Mouse (Mus musculus) midbrain, embryonic 14.5 days (tissue): ENCODE measurements at regions not wholly inside any gene's neighbourhood (a gene's known extent, or its start where the extent isn't known, plus 50 kb on each side); places are given as distances from the start of the nearest gene placed in this dataset.

Experiments
- ATAC-seq: fragments of 200-750 bp; cut with Nextera tagmentation; 2 replicates; pipeline ENCODE4 v1.8.0; 2017; ENCODE audit warnings: moderate number of reproducible peaks, moderate library complexity; ENCODE audit not compliant: low FRiP score, low TSS enrichment
- DNase-seq: peaks from one replicate; pipeline ENCODE4 v3.0.0-alpha.2; 2015
- H3K27ac ChIP-seq: fragments of 300-500 bp; sonication (generic); replicated peaks from 2 replicates; pipeline ENCODE4 v1.5.1; 2014; ENCODE audit warnings: mild to moderate bottlenecking, low read depth, low read length, moderate library complexity
- H3K27me3 ChIP-seq: fragments of 300-500 bp; sonication (generic); 2 replicates; pipeline ENCODE4 v1.6.1; 2014; ENCODE audit warnings: low read length, control low read depth, mixed read lengths; ENCODE audit not compliant: control insufficient read depth, insufficient read depth
- H3K36me3 ChIP-seq: fragments of 300-500 bp; sonication (generic); 2 replicates; pipeline ENCODE4 v1.6.1; 2014; ENCODE audit warnings: low read length, control low read depth; ENCODE audit not compliant: control insufficient read depth, insufficient read depth
- H3K4me1 ChIP-seq: fragments of 300-500 bp; sonication (generic); 2 replicates; pipeline ENCODE4 v1.6.1; 2014; ENCODE audit warnings: mild to moderate bottlenecking, antibody characterized with exemption, low read length, control low read depth; ENCODE audit not compliant: control insufficient read depth, insufficient read depth
- H3K4me2 ChIP-seq: fragments of 300-500 bp; sonication (generic); 2 replicates; pipeline ENCODE4 v1.6.1; 2014; ENCODE audit warnings: mild to moderate bottlenecking, low read length, moderate library complexity
- H3K4me3 ChIP-seq: fragments of 300-500 bp; sonication (generic); replicated peaks from 2 replicates; pipeline ENCODE4 v1.5.1; 2014; ENCODE audit warnings: low read depth, low read length
- H3K9ac ChIP-seq: fragments of 300-500 bp; sonication (generic); replicated peaks from 2 replicates; pipeline ENCODE4 v1.6.1; 2014; ENCODE audit warnings: mild to moderate bottlenecking, low read length, moderate library complexity
- H3K9me3 ChIP-seq: fragments of 300-500 bp; sonication (generic); 2 replicates; pipeline ENCODE4 v1.6.1; 2016; ENCODE audit warnings: low read length, control low read depth, mixed read lengths; ENCODE audit not compliant: control insufficient read depth
- WGBS: fragments of 180-500 bp; shearing (Covaris S2); extraction: QIAGEN DNeasy Blood & Tissue Kit; methylation state at CpG from one replicate; pipeline ENCODE4 v1.1.7; 2014; 5-methylcytosine and 5-hydroxymethylcytosine counted together

DNA sequence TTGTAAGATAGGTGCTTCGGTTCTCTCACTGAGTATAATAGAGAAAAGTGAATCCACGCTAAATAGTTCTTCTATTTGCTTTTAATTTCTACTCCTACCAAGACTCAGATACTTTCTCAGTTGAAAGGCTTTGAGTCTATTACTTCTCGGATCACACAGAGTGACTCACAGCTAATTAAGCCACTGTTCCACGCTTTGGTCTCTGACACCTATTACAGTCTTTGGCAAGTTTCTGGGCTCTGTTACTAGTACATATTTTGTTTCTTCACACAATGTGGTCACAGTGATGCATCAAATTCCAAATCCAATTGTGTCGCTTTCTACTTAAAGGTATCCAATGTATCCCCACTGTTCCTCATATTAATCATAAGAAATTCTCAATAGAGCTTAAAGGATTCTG is 276.5 kb downstream of the Fam84b start:
- no peak for DNase-seq

GRCm38 (mm10) chr15:60566267-60566666 is 287.3 kb downstream of the Fam84b start:
- WGBS = 97% methylated on average over 3 of the region's 3 CpGs
- 0 out of 2 replicates have a peak, but pooled peaks cover 4% of the 10 kb centered on the region for H3K4me1 ChIP-seq
- DNase-seq = no peak
- H3K4me2 ChIP-seq = no peak overlapping the region
- no peaks in the 10 kb centered on the region for H3K36me3 ChIP-seq
- no peak for ATAC-seq
- H3K27me3 ChIP-seq = no peaks in the 10 kb centered on the region
- H3K27ac ChIP-seq = no peak overlapping the region
- no peak overlapping the region for H3K4me3 ChIP-seq
- no peak overlapping the region for H3K9ac ChIP-seq
- H3K9me3 ChIP-seq = no peaks in the 10 kb centered on the region

More for the DNA sequence above, 276.5 kb downstream of the Fam84b start:
- no peak overlapping the region for H3K27ac ChIP-seq
- 83% methylated on average over 5 of the region's 5 CpGs for WGBS
- no peak overlapping the region for H3K4me3 ChIP-seq
- no peaks in the 10 kb centered on the region for H3K4me1 ChIP-seq
- no peaks in the 10 kb centered on the region for H3K27me3 ChIP-seq
- H3K9ac ChIP-seq = no peak overlapping the region
- no peaks in the 10 kb centered on the region for H3K9me3 ChIP-seq
- no peak for ATAC-seq
- no peak overlapping the region for H3K4me2 ChIP-seq
- H3K36me3 ChIP-seq = no peaks in the 10 kb centered on the region

- 18% methylated on average over 2 of the region's 2 CpGs for WGBS
- H3K9ac ChIP-seq = no peak overlapping the region
- no peak overlapping the region for H3K27ac ChIP-seq
- H3K9me3 ChIP-seq = no peaks in the 10 kb centered on the region
- no peak overlapping the region for H3K4me3 ChIP-seq
- no peaks in the 10 kb centered on the region for H3K27me3 ChIP-seq
- H3K4me1 ChIP-seq = 0 out of 2 replicates have a peak, but pooled peaks cover 4% of the 10 kb centered on the region
- H3K4me2 ChIP-seq = no peak overlapping the region
- DNase-seq (peak; percentile 31), ATAC-seq (peak; percentile 37; the same call in 1 of the 2 replicates)
- no peaks in the 10 kb centered on the region for H3K36me3 ChIP-seq
These were observed 288.6 kb downstream of the Fam84b start for GRCm38 (mm10) chr15:60565017-60565416.

- H3K4me1 ChIP-seq = no peaks in the 10 kb centered on the region
- H3K4me2 ChIP-seq = no peak overlapping the region
- ATAC-seq (no peak), DNase-seq (no peak)
- H3K9me3 ChIP-seq = no peaks in the 10 kb centered on the region
- 54% methylated on average over 1 of the region's 1 CpGs for WGBS
- no peak overlapping the region for H3K4me3 ChIP-seq
- no peak overlapping the region for H3K27ac ChIP-seq
- H3K27me3 ChIP-seq = no peaks in the 10 kb centered on the region
- H3K9ac ChIP-seq = no peak overlapping the region
- no peaks in the 10 kb centered on the region for H3K36me3 ChIP-seq
These were observed 292.9 kb downstream of the Fam84b start for GRCm38 (mm10) chr15:60560641-60561040.

DNA sequence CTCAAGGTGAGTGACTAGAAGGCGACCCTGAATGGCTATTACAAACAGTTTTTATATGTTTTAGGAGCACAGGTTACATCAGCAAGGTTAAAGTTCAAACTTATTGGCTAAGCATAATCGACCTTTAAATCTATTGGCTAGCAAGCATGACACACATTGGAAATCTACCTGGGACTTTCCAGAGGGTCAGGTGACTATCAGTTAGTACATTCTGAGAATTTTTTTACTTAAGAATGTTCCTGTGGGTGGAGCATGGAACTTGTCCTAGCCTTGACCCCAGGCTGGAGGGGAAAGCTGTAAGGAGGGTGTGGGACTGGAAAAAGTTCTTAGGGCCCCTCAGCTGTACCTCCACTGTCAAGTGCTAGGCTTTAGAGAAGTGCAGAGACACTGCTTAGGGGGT is 297.9 kb downstream of the Fam84b start:
- no peaks in the 10 kb centered on the region for H3K27me3 ChIP-seq

DNA sequence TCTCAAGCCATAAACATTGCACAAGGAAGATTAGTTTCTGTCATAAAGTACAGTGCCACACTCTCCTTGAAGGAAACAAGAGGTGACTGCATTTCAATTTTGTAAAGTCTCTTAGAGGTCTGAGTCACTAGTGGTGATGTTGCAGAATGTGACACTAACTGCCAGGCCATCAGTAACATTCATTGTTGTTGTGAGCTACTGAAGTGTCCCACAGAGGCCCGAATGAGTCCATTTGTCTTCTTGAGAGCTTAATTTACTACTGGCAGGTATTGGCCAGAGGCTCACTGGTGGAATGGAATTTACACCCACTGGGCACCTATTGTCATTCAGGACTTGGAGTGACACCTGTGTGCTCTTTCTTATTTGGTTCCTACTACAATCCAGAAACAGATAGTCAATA is 299.0 kb downstream of the Fam84b start:
- Histone ChIP-seq H3K27ac (no peak overlapping the region), H3K4me1 (no peaks in the 10 kb centered on the region), H3K27me3 (no peaks in the 10 kb centered on the region), H3K4me3 (no peak overlapping the region), H3K36me3 (no peaks in the 10 kb centered on the region), H3K4me2 (no peak overlapping the region), H3K9ac (no peak overlapping the region), H3K9me3 (no peaks in the 10 kb centered on the region)
- 27% methylated on average over 1 of the region's 1 CpGs for WGBS
- no peak for ATAC-seq
- DNase-seq = no peak

More for the DNA sequence above, 297.9 kb downstream of the Fam84b start:
- no peak overlapping the region for H3K4me3 ChIP-seq
- ATAC-seq (no peak), DNase-seq (no peak)
- WGBS = 87% methylated on average over 2 of the region's 2 CpGs
- no peak overlapping the region for H3K27ac ChIP-seq
- H3K9ac ChIP-seq = no peak overlapping the region
- H3K4me2 ChIP-seq = no peak overlapping the region
- H3K4me1 ChIP-seq = no peaks in the 10 kb centered on the region
- H3K36me3 ChIP-seq = no peaks in the 10 kb centered on the region
- H3K9me3 ChIP-seq = no peaks in the 10 kb centered on the region

DNA sequence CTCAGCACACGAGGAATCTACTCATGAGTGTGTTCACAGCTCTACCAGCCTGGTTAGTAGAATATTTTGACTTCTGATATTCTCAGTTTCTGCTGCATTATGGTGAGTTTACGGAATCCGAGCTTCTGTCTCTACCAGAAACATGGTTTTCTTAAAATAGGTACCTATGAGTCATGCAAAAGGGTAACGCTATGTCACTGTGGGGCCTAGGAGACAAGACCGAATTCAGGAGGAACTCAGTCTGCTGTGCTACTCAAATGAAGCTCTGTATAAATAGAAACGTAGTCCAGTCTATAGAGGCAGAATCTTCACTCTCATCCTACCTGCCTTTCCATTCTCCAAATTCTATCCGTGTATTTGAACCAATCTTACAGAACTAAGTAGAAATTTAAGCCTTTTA is 305.5 kb downstream of the Fam84b start:
- 91% methylated on average over 7 of the region's 7 CpGs for WGBS

DNA sequence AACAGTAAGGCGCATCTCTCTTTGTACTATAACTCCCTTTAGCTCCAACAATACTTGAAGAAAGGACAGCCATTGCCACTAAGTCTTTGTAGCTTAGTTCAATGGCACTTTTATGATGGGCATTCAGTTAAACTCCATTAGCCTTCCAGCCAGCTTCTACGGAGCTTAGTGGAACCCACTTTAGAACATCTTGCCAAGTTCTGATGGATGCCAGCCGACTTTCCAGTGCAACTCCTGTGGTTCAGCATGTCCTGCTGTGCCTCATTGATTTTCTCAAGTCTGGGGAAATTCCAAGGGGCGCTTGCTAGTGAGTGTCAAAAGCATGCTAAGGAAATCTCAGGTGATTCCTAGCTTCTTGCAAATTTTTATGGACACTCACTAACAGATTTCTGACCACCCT is 316.4 kb downstream of the Fam84b start:
- Histone ChIP-seq H3K27me3 (no peaks in the 10 kb centered on the region), H3K9ac (no peak overlapping the region), H3K36me3 (no peaks in the 10 kb centered on the region), H3K9me3 (no peaks in the 10 kb centered on the region), H3K4me2 (no peak overlapping the region), H3K4me3 (no peak overlapping the region), H3K27ac (no peak overlapping the region), H3K4me1 (no peaks in the 10 kb centered on the region)
- WGBS = 81% methylated on average over 4 of the region's 4 CpGs
- ATAC-seq (no peak), DNase-seq (no peak)

More for the DNA sequence above, 305.5 kb downstream of the Fam84b start:
- DNase-seq = no peak
- Histone ChIP-seq H3K4me1 (no peaks in the 10 kb centered on the region), H3K4me3 (no peak overlapping the region), H3K9me3 (no peaks in the 10 kb centered on the region), H3K27ac (no peak overlapping the region), H3K9ac (no peak overlapping the region), H3K36me3 (no peaks in the 10 kb centered on the region), H3K4me2 (no peak overlapping the region), H3K27me3 (no peaks in the 10 kb centered on the region)
- no peak for ATAC-seq

DNA sequence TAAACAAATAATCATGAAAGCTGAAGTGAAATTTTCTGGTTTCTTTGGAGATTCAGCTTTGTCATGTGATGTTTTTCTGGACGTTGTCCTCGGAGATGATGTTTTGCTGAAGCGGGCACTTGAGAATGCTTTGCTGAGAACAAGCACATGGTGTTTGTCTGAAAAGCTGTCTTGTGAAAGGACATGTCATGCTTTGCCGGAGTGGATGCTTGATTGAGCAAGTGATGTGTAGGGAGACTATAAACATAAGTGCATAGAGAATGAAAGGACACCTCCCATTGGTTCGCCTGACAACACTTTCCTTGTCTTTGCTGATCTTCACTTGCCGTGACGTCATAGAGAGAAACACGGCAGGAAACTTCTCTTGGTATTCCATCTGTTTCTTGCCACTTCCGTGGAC is 318.9 kb downstream of the Fam84b start:
- Histone ChIP-seq H3K4me2 (no peak overlapping the region), H3K4me3 (no peak overlapping the region), H3K36me3 (no peaks in the 10 kb centered on the region), H3K27ac (no peak overlapping the region), H3K27me3 (no peaks in the 10 kb centered on the region), H3K9ac (no peak overlapping the region), H3K4me1 (no peaks in the 10 kb centered on the region), H3K9me3 (no peaks in the 10 kb centered on the region)
- DNase-seq (no peak), ATAC-seq (no peak)
- 77% methylated on average over 9 of the region's 9 CpGs for WGBS
